Mouse (Mus musculus): ENCODE data around the gene Otx2. TPM values are rescaled to one million over a fixed set of nuclear protein-coding genes. Genes with fewer than 3 reads are reported as not detected.
"Not testable (repeated sequence)": the region's sequence is repeated elsewhere in the genome, so short reads cannot be mapped to it uniquely, and the experiment has no call there.

Otx2 gene
- total RNA-seq, 2 experiments from 2014 or later = not detected

- DNase-seq = no peak
Measured at GRCm38 (mm10) chr14:48653676-48654510, 19.7 kb downstream of the Otx2 start.

- no peak for DNase-seq
Measured at GRCm38 (mm10) chr14:48653081-48653480, 20.5 kb downstream of the Otx2 start.

- DNase-seq = no peak
Measured at GRCm38 (mm10) chr14:48652256-48652655, 21.4 kb downstream of the Otx2 start.

GRCm38 (mm10) chr14:48651471-48652211 is 22.0 kb downstream of the Otx2 start:
- DNase-seq = no peak

GRCm38 (mm10) chr14:48641462-48642395 is 31.9 kb downstream of the Otx2 start:
- DNase-seq = no peak

GRCm38 (mm10) chr14:48633141-48633540 is 40.5 kb downstream of the Otx2 start:
- no peak for DNase-seq

GRCm38 (mm10) chr14:48632335-48632734 is 41.3 kb downstream of the Otx2 start:
- no peak for DNase-seq

GRCm38 (mm10) chr14:48631486-48631885 is 42.1 kb downstream of the Otx2 start:
- no peak for DNase-seq

GRCm38 (mm10) chr14:48629404-48629803 is 44.2 kb downstream of the Otx2 start:
- no peak for DNase-seq

- DNase-seq = no peak
Measured at GRCm38 (mm10) chr14:48626271-48626670, 47.3 kb downstream of the Otx2 start.

GRCm38 (mm10) chr14:48625331-48625694 is 48.3 kb downstream of the Otx2 start:
- peak; percentile 4 for DNase-seq

- peak; percentile 64 for DNase-seq
Measured at GRCm38 (mm10) chr14:48624596-48625330, 48.9 kb downstream of the Otx2 start.

GRCm38 (mm10) chr14:48622726-48623125 is 50.9 kb downstream of the Otx2 start:
- DNase-seq = not testable (repeated sequence)

- no peak for DNase-seq
Measured at GRCm38 (mm10) chr14:48616361-48616760, 57.3 kb downstream of the Otx2 start.

- DNase-seq = no peak
Measured at GRCm38 (mm10) chr14:48608641-48609310, 64.8 kb downstream of the Otx2 start.

Other genes with a start within 250 kb of the Otx2 start
- 10 to 100 TPM; 11.6 to 12.5 TPM for gene Tmem260, start 227.7 kb downstream of the Otx2 start, total RNA-seq (2021)